In genomic region chr3:68690344-68690743, GRCm38 (mm10) we compare ENCODE assay signal across 19 mouse cellular contexts. TPM values are rescaled to one million over a fixed set of nuclear protein-coding genes. Genes with fewer than 3 reads are reported as not detected.
DNase-seq lines count a peak whose midpoint lies in the region; ATAC-seq and TF ChIP-seq lines count a peak whose summit lies in the region.
"Had no signal": no experiment of that assay in that cellular context is flagged by ENCODE, and none has a peak within 500 bp of the region (broad histone marks: within the 10 kb centered on the region; RNA-seq: fewer than 3 reads in every experiment).

Il12a (plus strand) TSS chr3:68690644.

- H3K9me3 ChIP-seq in heart, embryonic 10.5 days: no peaks in the 10 kb centered on the region
- no peaks in the 10 kb centered on the region for H3K9me3 ChIP-seq in lung, postnatal 0 days (ENCODE audit: low read length)
- H3K9me3 ChIP-seq: embryonic facial prominence, embryonic 12.5 days; hindbrain, embryonic 15.5 days had no signal

- TF ChIP-seq POLR2A in heart, adult 2 months (IDR thresholded peaks at IDR 0.05; ENCODE audit: insufficient read depth, low read depth, low read length): no peak

- H3K27me3 ChIP-seq in heart, embryonic 10.5 days (ENCODE audit: insufficient read depth, poor library complexity, severe bottlenecking): no peaks in the 10 kb centered on the region
- no peaks in the 10 kb centered on the region for H3K27me3 ChIP-seq in heart, adult 2 months (ENCODE audit: control insufficient read depth, insufficient read depth, low read length)
- no peaks in the 10 kb centered on the region for H3K27me3 ChIP-seq in lung, postnatal 0 days (replicated peaks; ENCODE audit: insufficient read depth, low read length)
- H3K27me3 ChIP-seq: embryonic facial prominence, embryonic 12.5 days; hindbrain, embryonic 15.5 days had no signal

- H3K36me3 ChIP-seq in heart, embryonic 10.5 days: no peaks in the 10 kb centered on the region
- no peaks in the 10 kb centered on the region for H3K36me3 ChIP-seq in heart, adult 2 months (ENCODE audit: control insufficient read depth, insufficient read depth, low read length)
- no peaks in the 10 kb centered on the region for H3K36me3 ChIP-seq in lung, postnatal 0 days (ENCODE audit: insufficient read depth, low read length)
- H3K36me3 ChIP-seq: embryonic facial prominence, embryonic 12.5 days; hindbrain, embryonic 15.5 days had no signal

- H3K4me1 ChIP-seq in heart, embryonic 10.5 days: peaks cover 31% of the 10 kb centered on the region
- H3K4me1 ChIP-seq in heart, adult 2 months (ENCODE audit: control insufficient read depth, insufficient read depth, low read length): peaks cover 2% of the 10 kb centered on the region
- H3K4me1 ChIP-seq in lung, postnatal 0 days (ENCODE audit: insufficient read depth, low read depth, low read length): no peaks in the 10 kb centered on the region

- no peak within 1 kb of the TSS for H3K9ac ChIP-seq in heart, adult 2 months (ENCODE audit: low read depth, low read length)
- H3K9ac ChIP-seq in lung, postnatal 0 days (replicated peaks; ENCODE audit: low read depth): no peak within 1 kb of the TSS
- H3K9ac ChIP-seq: embryonic facial prominence, embryonic 12.5 days; hindbrain, embryonic 15.5 days had no signal

- intact Hi-C loops in heart, adult 2 months (cut with DNase I): no loop called here

- H3K4me3 ChIP-seq in heart, embryonic 10.5 days: peak within 1 kb of the TSS; percentile 36
- H3K4me3 ChIP-seq in heart, adult 2 months: no peak within 1 kb of the TSS
- no peak within 1 kb of the TSS for H3K4me3 ChIP-seq in lung, postnatal 0 days (ENCODE audit: low read depth, low read length)
- H3K4me3 ChIP-seq: embryonic facial prominence, embryonic 12.5 days; hindbrain, embryonic 15.5 days had no signal

- no peak for TF ChIP-seq EP300 in heart, adult 2 months (IDR thresholded peaks at IDR 0.05; ENCODE audit: insufficient read depth, low read depth, low read length)
- no peak for TF ChIP-seq EP300 in lung, postnatal 0 days (IDR thresholded peaks at IDR 0.05)

- ATAC-seq in lung, postnatal 0 days: no peak
- ATAC-seq in hematopoietic stem cell, adult 5-6 weeks (replicated peaks in 1 of 2; ENCODE audit: insufficient read depth in 1 of 2, low FRiP score in 2 of 2, low TSS enrichment in 1 of 2, low read depth in 1 of 2, poor library complexity in 2 of 2, severe bottlenecking in 2 of 2): no peak
- no peak for ATAC-seq in megakaryocyte progenitor cell, adult 5-6 weeks (replicated peaks; ENCODE audit: poor library complexity)
- ATAC-seq: intestine, postnatal 0 days had no signal

- DNase-seq in heart, embryonic 10.5 days (ENCODE audit: low spot score): peak; percentile 38
- DNase-seq in heart, adult 2 months: no peak
- DNase-seq in lung, postnatal 0 days (ENCODE audit: low spot score): no peak
- DNase-seq in lung, postnatal 25 days (ENCODE audit: low spot score): no peak
- no peak for DNase-seq in kidney, adult 8-10 months
- no peak for DNase-seq in lung, postnatal 36 days
- DNase-seq: cerebellum, adult 11 months; gastrocnemius, postnatal 36 days; kidney, postnatal 10 days; lung, adult 18-20 months; right cerebral cortex, postnatal 25 days; thymus, postnatal 25 days had no signal

- no peak for TF ChIP-seq CTCF in heart, adult 2 months (IDR thresholded peaks at IDR 0.05)
- TF ChIP-seq CTCF in lung, postnatal 0 days (IDR thresholded peaks at IDR 0.05): no peak

- peak within 1 kb of the TSS; percentile 56; the same call in 1 of the 2 replicates for H3K27ac ChIP-seq in heart, embryonic 10.5 days
- no peak within 1 kb of the TSS for H3K27ac ChIP-seq in heart, adult 2 months
- H3K27ac ChIP-seq in lung, postnatal 0 days (ENCODE audit: low read length): no peak within 1 kb of the TSS
- H3K27ac ChIP-seq: embryonic facial prominence, embryonic 12.5 days; hindbrain, embryonic 15.5 days had no signal

- WGBS in heart, embryonic 10.5 days: 78% methylated on average over 4 of the region's 4 CpGs
- WGBS in heart, adult 2 months: 90% methylated on average over 4 of the region's 4 CpGs
- 92% methylated on average over 4 of the region's 4 CpGs for WGBS in lung, postnatal 0 days

- no peaks in the 10 kb centered on the region for H3K79me2 ChIP-seq in heart, adult 2 months (replicated peaks; ENCODE audit: control insufficient read depth, insufficient read depth, low read length)

- H3K4me2 ChIP-seq in lung, postnatal 0 days (replicated peaks; ENCODE audit: low read depth, low read length): 0 out of 2 replicates have a peak within 1 kb of the TSS, but pooled peaks have one; percentile 14
- H3K4me2 ChIP-seq: embryonic facial prominence, embryonic 12.5 days; hindbrain, embryonic 15.5 days had no signal

RNA-seq across cellular contexts. Expression of gene Il12a, which starts in this region (rescaled TPM):
- 0.35 and 0.41 TPM in 2 replicates for polyA plus RNA-seq in heart, embryonic 10.5 days (2016; fragmentation: Nextera tagmentation; extraction: Ambion mirVana)
- total RNA-seq in heart, adult 2 months (2021): under 1 TPM in 1 of 2 experiments, not detected in 1; 0.23 TPM
- polyA plus RNA-seq in heart, adult 2 months (2012; rRNA removed): 0.84 and 1.2 TPM in 2 replicates
- polyA plus RNA-seq in lung, postnatal 0 days (2015; fragmentation: Nextera tagmentation; extraction: Ambion mirVana): 1.4 TPM in 2 replicates
- total RNA-seq in hematopoietic stem cell, adult 5-6 weeks (2017): 109 and 152 TPM in 2 replicates
- 41.2 and 51.4 TPM in 2 replicates for total RNA-seq in megakaryocyte progenitor cell, adult 5-6 weeks (2015)
- 30.2 and 46.1 TPM in 2 replicates for total RNA-seq in megakaryocyte progenitor cell, adult 5-6 weeks (2017)
- total RNA-seq: midbrain, postnatal 0 days had no signal
- polyA plus RNA-seq: activated CD4-positive, CD25-positive, alpha-beta regulatory T cell, adult 4 months; intestine, postnatal 0 days; midbrain, postnatal 0 days had no signal

Comparison
In these comparisons a context has a peak if more than half of its experiments do, and no peak if none do; other contexts are left out.
1. RNA of gene Il12a (total RNA-seq): 109 to 152 TPM in hematopoietic stem cell, adult 5-6 weeks and 30.2 to 51.4 TPM in megakaryocyte progenitor cell, adult 5-6 weeks; 0.23 TPM in heart, adult 2 months; every median in the first group is over 10 times any median in the second.
2. Peak in DNase-seq, H3K4me3 ChIP-seq and H3K27ac ChIP-seq in heart, embryonic 10.5 days; RNA of the gene not detected or under 1 TPM.